Mouse (Mus musculus) forebrain, embryonic 16.5 days (tissue): Measurements from ENCODE around the gene Rnpep. TPM values are rescaled to one million over a fixed set of nuclear protein-coding genes. Genes with fewer than 3 reads are reported as not detected.

Experiments
- ATAC-seq: fragments of 200-750 bp; cut with Nextera tagmentation; 2 replicates; pipeline ENCODE4 v1.8.0; 2017; ENCODE audit warnings: mild to moderate bottlenecking, moderate library complexity
- H3K27ac ChIP-seq: fragments of 300-500 bp; sonication (generic); 2 replicates; pipeline ENCODE4 v1.5.1; 2014; ENCODE audit warnings: low read length, control low read depth
- H3K27me3 ChIP-seq: fragments of 300-500 bp; sonication (generic); replicated peaks from 2 replicates; pipeline ENCODE4 v1.6.1; 2014; ENCODE audit warnings: low read length; ENCODE audit not compliant: control insufficient read depth, insufficient read depth
- H3K36me3 ChIP-seq: fragments of 300-500 bp; sonication (generic); 2 replicates; pipeline ENCODE4 v1.6.1; 2014; ENCODE audit not compliant: control insufficient read depth, insufficient read depth
- H3K4me1 ChIP-seq: fragments of 300-500 bp; sonication (generic); replicated peaks from 2 replicates; pipeline ENCODE4 v1.6.1; 2014; ENCODE audit warnings: low read length; ENCODE audit not compliant: control insufficient read depth, insufficient read depth
- H3K4me2 ChIP-seq: fragments of 300-500 bp; sonication (generic); 2 replicates; pipeline ENCODE4 v1.6.1; 2014; ENCODE audit warnings: mild to moderate bottlenecking, low read length, control low read depth
- H3K4me3 ChIP-seq: fragments of 300-500 bp; sonication (generic); replicated peaks from 2 replicates; pipeline ENCODE4 v1.5.1; 2014; ENCODE audit warnings: mild to moderate bottlenecking, low read length, control low read depth
- H3K9ac ChIP-seq: fragments of 300-500 bp; sonication (generic); replicated peaks from 2 replicates; pipeline ENCODE4 v1.6.1; 2014; ENCODE audit warnings: low read depth, low read length, control low read depth
- H3K9me3 ChIP-seq: fragments of 300-500 bp; sonication (generic); 2 replicates; pipeline ENCODE4 v1.6.1; 2016; ENCODE audit warnings: low read length; ENCODE audit not compliant: control insufficient read depth
- WGBS: fragments of 180-500 bp; shearing (Covaris S2); extraction: QIAGEN DNeasy Blood & Tissue Kit; methylation state at CpG from one replicate; pipeline ENCODE4 v1.1.7; 2014; 5-methylcytosine and 5-hydroxymethylcytosine counted together
- polyA plus RNA-seq: library from polyadenylated mRNA; unstranded; fragments of >200 nt; fragmentation: Nextera tagmentation; extraction: Ambion mirVana; gene quantifications from 2 replicates; pipeline ENCODE4 v1.2.1, GENCODE M21; 2015

Gene Rnpep
- polyA plus RNA-seq, 1 experiment from 2014 or later: 100 TPM

DNA sequence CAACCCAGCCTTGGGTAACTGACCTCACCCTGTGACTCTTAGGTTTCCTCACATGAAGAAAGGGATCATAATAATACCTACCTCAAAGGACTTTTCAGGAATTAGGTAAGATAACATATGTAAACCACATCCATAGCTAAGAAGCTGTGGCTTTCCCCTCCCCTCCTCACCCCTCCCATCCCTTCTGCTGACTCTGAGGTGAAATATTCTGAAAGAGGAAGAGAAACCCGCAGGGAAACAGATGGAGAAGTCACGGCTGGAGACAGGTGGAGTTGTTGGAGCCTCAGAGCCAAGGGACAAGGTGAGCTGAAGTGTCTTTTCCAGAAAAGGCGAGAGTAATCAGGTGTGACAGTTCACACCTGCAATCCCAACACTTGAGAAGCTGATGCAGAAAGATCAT lies 59.7 kb downstream of the Rnpep start:
- Histone ChIP-seq H3K9ac (no peak overlapping the region), H3K9me3 (no peaks in the 10 kb centered on the region), H3K4me2 (no peak overlapping the region), H3K27ac (no peak overlapping the region), H3K4me1 (no peaks in the 10 kb centered on the region), H3K27me3 (no peaks in the 10 kb centered on the region), H3K4me3 (no peak overlapping the region), H3K36me3 (no peaks in the 10 kb centered on the region)
- WGBS: 83% methylated on average over 3 of the region's 3 CpGs
- ATAC-seq: no peak

DNA sequence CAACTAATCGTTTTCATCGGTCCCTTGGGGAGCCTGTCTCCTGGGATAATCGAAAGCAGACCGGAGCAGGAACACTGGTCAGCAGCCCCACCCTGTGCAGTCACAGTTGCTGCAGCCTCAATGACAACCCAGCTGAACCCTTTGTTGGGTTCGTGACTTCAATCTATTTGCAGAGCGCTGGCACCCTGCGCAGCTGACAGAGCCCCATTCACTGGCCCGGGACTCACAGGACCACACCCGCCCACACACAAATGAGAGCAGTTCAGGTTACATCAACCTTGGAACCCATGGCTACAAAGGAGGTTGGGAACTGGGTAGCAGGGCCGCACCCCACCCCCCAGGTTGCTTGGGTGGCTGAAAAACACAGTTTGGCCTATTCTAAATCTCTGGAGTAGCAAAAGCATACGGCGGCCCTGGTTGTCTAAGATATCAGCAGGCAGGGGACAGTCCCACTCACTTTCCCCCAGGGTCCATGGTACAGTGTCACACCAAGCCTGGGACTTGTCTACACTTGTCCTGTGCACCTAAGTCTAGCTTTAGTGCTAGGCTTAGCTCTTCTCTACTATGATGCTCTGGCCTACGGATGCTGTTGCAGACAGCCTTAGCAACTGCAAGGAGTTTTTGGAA lies 66.2 kb downstream of the Rnpep start:
- no peak overlapping the region for H3K9ac ChIP-seq

DNA sequence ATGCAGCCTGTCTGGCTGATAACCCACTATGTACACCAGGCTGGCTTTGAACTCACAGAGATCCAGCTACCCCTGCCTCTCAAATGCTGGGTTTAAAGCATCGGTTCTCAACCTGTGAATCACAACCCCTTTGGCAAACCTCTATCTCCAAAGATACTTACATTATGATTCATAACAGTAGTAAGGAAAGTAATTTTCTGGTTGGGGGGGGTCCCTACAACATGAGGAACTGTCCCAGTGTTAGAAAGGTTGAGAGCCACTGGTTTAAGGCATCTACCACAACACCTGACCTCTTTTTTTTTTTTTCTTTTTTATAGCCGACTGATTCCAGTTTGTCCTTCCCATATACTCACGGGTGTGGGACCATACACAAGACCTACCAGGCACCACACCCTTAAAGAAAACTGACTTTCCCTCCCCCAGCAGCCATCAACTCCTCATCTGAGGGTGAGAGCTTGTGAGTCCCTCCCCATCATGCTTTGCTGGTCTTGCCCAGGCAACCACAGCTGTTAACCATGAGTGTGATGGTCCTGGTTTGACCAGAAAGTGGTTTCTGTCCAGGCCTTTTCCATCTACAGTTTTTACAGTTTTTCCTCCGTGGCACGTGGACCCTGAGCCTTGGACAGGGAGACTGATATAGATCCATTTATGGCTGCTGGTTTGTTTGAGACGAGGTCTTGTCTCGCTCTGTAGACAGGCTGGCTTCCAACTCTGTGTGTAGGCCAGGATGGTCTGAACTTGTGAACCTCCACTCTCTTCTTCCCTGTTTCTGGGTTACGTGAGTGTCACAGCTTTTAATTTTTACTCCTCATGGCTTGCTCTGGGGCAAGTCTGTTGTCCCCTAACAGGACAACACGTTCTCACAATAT lies 69.9 kb downstream of the Rnpep start:
- 85% methylated on average over 9 of the region's 9 CpGs for WGBS

More for the DNA sequence above, 66.2 kb downstream of the Rnpep start:
- Histone ChIP-seq H3K36me3 (no peaks in the 10 kb centered on the region), H3K27ac (no peak overlapping the region), H3K9me3 (no peaks in the 10 kb centered on the region), H3K4me2 (no peak overlapping the region), H3K4me1 (no peaks in the 10 kb centered on the region), H3K4me3 (no peak overlapping the region), H3K27me3 (no peaks in the 10 kb centered on the region)
- 43% methylated on average over 13 of the region's 13 CpGs for WGBS
- ATAC-seq: no peak

More for the DNA sequence above, 69.9 kb downstream of the Rnpep start:
- Histone ChIP-seq H3K27ac (no peak overlapping the region), H3K4me2 (no peak overlapping the region), H3K9me3 (no peaks in the 10 kb centered on the region), H3K9ac (no peak overlapping the region), H3K36me3 (no peaks in the 10 kb centered on the region), H3K4me1 (no peaks in the 10 kb centered on the region), H3K4me3 (no peak overlapping the region), H3K27me3 (no peaks in the 10 kb centered on the region)
- ATAC-seq: no peak

Other genes with a start within 250 kb of the Rnpep start
- 0.53 and 0.60 TPM in 2 replicates for gene Lgr6, start 178.8 kb downstream of the Rnpep start, polyA plus RNA-seq
- gene Ptpn7, start 151.4 kb downstream of the Rnpep start, polyA plus RNA-seq: 0.24 and 0.27 TPM in 2 replicates
- gene Arl8a, start 137.3 kb downstream of the Rnpep start, polyA plus RNA-seq: 323 and 336 TPM in 2 replicates
- gene Gpr37l1, start 116.4 kb downstream of the Rnpep start, polyA plus RNA-seq: 0.24 and 0.48 TPM in 2 replicates
- gene Elf3, start 25.5 kb downstream of the Rnpep start, polyA plus RNA-seq: 0.10 and 0.53 TPM in 2 replicates
- 144 and 154 TPM in 2 replicates for gene Timm17a, start 29.7 kb upstream of the Rnpep start, polyA plus RNA-seq
- gene Lmod1, start 40.7 kb upstream of the Rnpep start, polyA plus RNA-seq: 0.15 and 0.21 TPM in 2 replicates
- 84.9 and 102 TPM in 2 replicates for gene Shisa4, start 91.2 kb upstream of the Rnpep start, polyA plus RNA-seq
- 143 and 153 TPM in 2 replicates for gene Ipo9, start 146.4 kb upstream of the Rnpep start, polyA plus RNA-seq